8 mouse cellular contexts compared by ENCODE assay signal in genomic region chr4:155234371-155235310, GRCm38 (mm10). TPM values are rescaled to one million over a fixed set of nuclear protein-coding genes. Genes with fewer than 3 reads are reported as not detected.
A peak's percentile ranks its signal among the peaks of the same experiment; 100 is the strongest.
DNase-seq lines count a peak whose midpoint lies in the region; ATAC-seq lines count a peak whose summit lies in the region.

No protein-coding gene starts in this region.

- no peaks in the 10 kb centered on the region for H3K27me3 ChIP-seq in heart, embryonic 11.5 days (ENCODE audit: control insufficient read depth, insufficient read depth, low read length)
- H3K27me3 ChIP-seq in forebrain, embryonic 15.5 days, result no peaks in the 10 kb centered on the region
- H3K27me3 ChIP-seq in splenic B cell, adult 2 months (ENCODE audit: control insufficient read depth, insufficient read depth, low read length, poor library complexity, severe bottlenecking), result no peaks in the 10 kb centered on the region

- no peaks in the 10 kb centered on the region for H3K9me3 ChIP-seq in heart, embryonic 11.5 days (replicated peaks; ENCODE audit: control insufficient read depth, low read length)
- no peaks in the 10 kb centered on the region for H3K9me3 ChIP-seq in forebrain, embryonic 15.5 days

- DNase-seq in heart, adult 9 months (ENCODE audit: low spot score in 2 of 2), result no peak
- DNase-seq in Muller cell, postnatal 12 days (ENCODE audit: inconsistent ontology term), result peak; percentile 68
- DNase-seq in kidney, adult 9 months, result peak; percentile 83
- DNase-seq in lung, postnatal 10 days, result peak; percentile 76
- DNase-seq in splenic B cell, adult 2 months (ENCODE audit: low read depth, low spot score), result peak; percentile 58
- no peak for DNase-seq in right cerebral cortex, postnatal 4 days

- ATAC-seq in heart, embryonic 11.5 days (replicated peaks; ENCODE audit: insufficient number of reproducible peaks, low FRiP score, low TSS enrichment), result no peak
- no peak; the same call in 1 of the 2 replicates for ATAC-seq in forebrain, embryonic 15.5 days (replicated peaks)

- peaks cover 47% of the 10 kb centered on the region for H3K4me1 ChIP-seq in heart, embryonic 11.5 days (ENCODE audit: control insufficient read depth, insufficient read depth, low read length)
- peaks cover 36% of the 10 kb centered on the region for H3K4me1 ChIP-seq in forebrain, embryonic 15.5 days

- H3K27ac ChIP-seq in heart, embryonic 11.5 days (ENCODE audit: low read depth, low read length), result peak overlapping the region; percentile 100
- H3K27ac ChIP-seq in forebrain, embryonic 15.5 days (replicated peaks), result peak overlapping the region; percentile 98

- H3K4me2 ChIP-seq in heart, embryonic 11.5 days, result peak overlapping the region; percentile 61
- H3K4me2 ChIP-seq in forebrain, embryonic 15.5 days (replicated peaks), result peak overlapping the region; percentile 41

- H3K4me3 ChIP-seq in heart, embryonic 11.5 days (ENCODE audit: low read depth, low read length), result peak overlapping the region; percentile 16; the same call in 1 of the 2 replicates
- H3K4me3 ChIP-seq in forebrain, embryonic 15.5 days, result 0 out of 2 replicates have a peak overlapping the region, but pooled peaks have one; percentile 15

- WGBS in heart, embryonic 11.5 days (ENCODE audit: insufficient replicate concordance), result 44% methylated on average over 8 of the region's 8 CpGs
- 49% methylated on average over 8 of the region's 8 CpGs for WGBS in forebrain, embryonic 15.5 days

- no peaks in the 10 kb centered on the region for H3K36me3 ChIP-seq in heart, embryonic 11.5 days (ENCODE audit: control insufficient read depth, insufficient read depth, low read length)
- no peaks in the 10 kb centered on the region for H3K36me3 ChIP-seq in forebrain, embryonic 15.5 days
- no peaks in the 10 kb centered on the region for H3K36me3 ChIP-seq in splenic B cell, adult 2 months (ENCODE audit: control insufficient read depth, insufficient read depth, low read length, poor library complexity, severe bottlenecking)

- H3K9ac ChIP-seq in heart, embryonic 11.5 days (ENCODE audit: low read depth, low read length), result peak overlapping the region; percentile 72
- H3K9ac ChIP-seq in forebrain, embryonic 15.5 days (replicated peaks), result 0 out of 2 replicates have a peak overlapping the region, but pooled peaks have one; percentile 6

RNA-seq across cellular contexts. Expression of gene Ski, which starts 12.2 kb away (rescaled TPM):
- polyA plus RNA-seq in heart, embryonic 11.5 days (2014; fragmentation: Nextera tagmentation; extraction: Ambion mirVana), result 14.6 and 14.8 TPM in 2 replicates
- 14.3 TPM in 2 replicates for polyA plus RNA-seq in forebrain, embryonic 15.5 days (2015; fragmentation: Nextera tagmentation; extraction: Ambion mirVana)

RNA-seq across cellular contexts. Expression of gene Faap20, which starts 15.0 kb away (rescaled TPM):
- 64.9 and 66.8 TPM in 2 replicates for polyA plus RNA-seq in heart, embryonic 11.5 days (2014; fragmentation: Nextera tagmentation; extraction: Ambion mirVana)
- 88.2 and 89.3 TPM in 2 replicates for polyA plus RNA-seq in forebrain, embryonic 15.5 days (2015; fragmentation: Nextera tagmentation; extraction: Ambion mirVana)

Comparison
In these comparisons a context has a peak if more than half of its experiments do, and no peak if none do; other contexts are left out.
1. DNase-seq: peak in Muller cell, postnatal 12 days (single experiment), kidney, adult 9 months (single experiment), lung, postnatal 10 days (single experiment) and splenic B cell, adult 2 months (single experiment); none in heart, adult 9 months (0 of 2) and right cerebral cortex, postnatal 4 days (single experiment).